Mouse (Mus musculus) ES-Bruce4 (cell line): ENCODE data around the gene Nt5c3b. TPM values are rescaled to one million over a fixed set of nuclear protein-coding genes. Genes with fewer than 3 reads are reported as not detected.

Source experiments
- H3K27ac ChIP-seq: 2 replicates; pipeline ENCODE4 v1.5.1; 2012; ENCODE audit warnings: low read length, inconsistent platforms; ENCODE audit not compliant: insufficient read depth
- H3K27me3 ChIP-seq: 2 replicates; pipeline ENCODE4 v1.6.1; 2012; ENCODE audit warnings: mild to moderate bottlenecking, low read length, inconsistent platforms; ENCODE audit not compliant: control insufficient read depth, poor library complexity, insufficient read depth, severe bottlenecking
- H3K36me3 ChIP-seq: 2 replicates; pipeline ENCODE4 v1.6.1; 2012; ENCODE audit warnings: inconsistent platforms, mild to moderate bottlenecking, low read length, moderate library complexity; ENCODE audit not compliant: control insufficient read depth, poor library complexity, insufficient read depth, severe bottlenecking
- H3K4me1 ChIP-seq: one replicate; pipeline ENCODE4 v1.8.1; 2011; ENCODE audit warnings: low read length; ENCODE audit not compliant: control insufficient read depth, insufficient read depth
- H3K4me3 ChIP-seq: 2 replicates; pipeline ENCODE4 v1.5.1; 2011; ENCODE audit warnings: low read depth, mild to moderate bottlenecking, low read length
- H3K9ac ChIP-seq: 2 replicates; pipeline ENCODE4 v1.6.1; 2012; ENCODE audit warnings: low read depth, mild to moderate bottlenecking, inconsistent platforms; ENCODE audit not compliant: poor library complexity, severe bottlenecking
- H3K9me3 ChIP-seq: replicated peaks from 2 replicates; pipeline ENCODE4 v1.6.1; 2012; ENCODE audit warnings: mild to moderate bottlenecking, low read length, inconsistent platforms; ENCODE audit not compliant: control insufficient read depth, poor library complexity, insufficient read depth, severe bottlenecking
- CTCF ChIP-seq: IDR thresholded peaks from one replicate; pipeline ENCODE4 v1.8.1; 2011; ENCODE audit warnings: low read depth, low read length
- EP300 ChIP-seq: IDR thresholded peaks from 2 replicates; pipeline ENCODE4 v1.6.1; 2011; ENCODE audit warnings: low read depth, low read length; ENCODE audit not compliant: insufficient read depth
- POLR2A ChIP-seq: IDR thresholded peaks from one replicate; pipeline ENCODE4 v1.8.1; 2011; ENCODE audit warnings: low read length; ENCODE audit not compliant: insufficient read depth
- polyA plus RNA-seq: library from polyadenylated mRNA; stranded (reverse); fragments of >200 nt; gene quantifications from 2 replicates; pipeline ENCODE4 v1.2.4, GENCODE M21; 2011; ENCODE audit warnings: low read depth; ENCODE audit not compliant: missing spikeins, insufficient read depth, insufficient read length

The Nt5c3b gene
- polyA plus RNA-seq, 1 experiment = 44.6 TPM

GRCm38 (mm10) chr11:100391884-100392345 is 49.7 kb downstream of the Nt5c3b start:
- Histone ChIP-seq H3K9me3 (no peaks in the 10 kb centered on the region), H3K9ac (no peak overlapping the region), H3K27ac (0 out of 2 replicates have a peak overlapping the region, but pooled peaks have one; percentile 12), H3K4me1 (peaks cover 22% of the 10 kb centered on the region), H3K27me3 (no peaks in the 10 kb centered on the region), H3K36me3 (no peaks in the 10 kb centered on the region), H3K4me3 (no peak overlapping the region)
- TF ChIP-seq EP300 (no peak), CTCF (no peak), POLR2A (no peak)

DNA sequence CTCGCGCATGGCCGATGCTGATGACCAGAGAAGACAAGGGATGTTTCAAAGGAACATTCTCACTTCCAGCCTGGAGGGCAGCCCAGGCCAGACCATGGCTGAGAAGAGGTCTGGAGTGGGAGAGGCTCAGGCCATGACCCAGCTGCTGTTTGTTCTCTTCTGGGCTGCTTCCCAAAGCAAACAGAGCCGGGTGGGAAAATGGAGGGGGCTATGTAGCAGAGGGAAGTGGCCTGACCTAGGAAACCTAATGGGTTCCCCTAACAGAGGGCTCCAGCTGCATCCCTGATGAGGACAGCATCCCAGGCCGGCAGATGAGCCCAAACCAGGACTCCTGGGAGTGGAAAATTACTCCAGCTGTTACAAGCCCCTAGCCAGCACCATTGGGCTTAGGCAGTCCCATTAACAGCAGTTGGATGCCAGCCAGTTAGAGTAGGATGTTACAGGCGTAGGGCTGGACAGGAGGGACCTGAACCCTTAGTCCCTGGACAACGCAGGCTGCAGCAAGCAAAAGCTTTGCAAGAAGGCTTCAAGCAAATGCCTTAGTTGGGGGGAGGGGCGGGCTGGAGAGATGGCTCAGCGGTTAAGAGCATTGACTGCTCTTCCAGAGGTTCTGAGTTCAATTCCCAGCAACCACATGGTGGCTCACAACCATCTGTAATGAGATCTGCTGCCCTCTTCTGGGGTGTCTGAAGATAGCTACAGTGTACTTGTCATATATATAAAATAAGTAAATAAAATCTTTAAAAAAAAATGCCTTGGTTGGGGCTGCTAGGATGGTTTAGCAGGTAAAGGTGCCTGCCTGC is 50.3 kb downstream of the Nt5c3b start:
- Histone ChIP-seq H3K27me3 (no peaks in the 10 kb centered on the region), H3K4me3 (no peak overlapping the region), H3K27ac (peak overlapping the region; percentile 39), H3K9me3 (no peaks in the 10 kb centered on the region), H3K4me1 (peaks cover 23% of the 10 kb centered on the region), H3K9ac (0 out of 2 replicates have a peak overlapping the region, but pooled peaks have one; percentile 2), H3K36me3 (no peaks in the 10 kb centered on the region)
- TF ChIP-seq EP300 (no peak), POLR2A (no peak)

GRCm38 (mm10) chr11:100389931-100390445 is 51.6 kb downstream of the Nt5c3b start:
- TF ChIP-seq POLR2A (no peak), EP300 (peak; percentile 88), CTCF (no peak)

DNA sequence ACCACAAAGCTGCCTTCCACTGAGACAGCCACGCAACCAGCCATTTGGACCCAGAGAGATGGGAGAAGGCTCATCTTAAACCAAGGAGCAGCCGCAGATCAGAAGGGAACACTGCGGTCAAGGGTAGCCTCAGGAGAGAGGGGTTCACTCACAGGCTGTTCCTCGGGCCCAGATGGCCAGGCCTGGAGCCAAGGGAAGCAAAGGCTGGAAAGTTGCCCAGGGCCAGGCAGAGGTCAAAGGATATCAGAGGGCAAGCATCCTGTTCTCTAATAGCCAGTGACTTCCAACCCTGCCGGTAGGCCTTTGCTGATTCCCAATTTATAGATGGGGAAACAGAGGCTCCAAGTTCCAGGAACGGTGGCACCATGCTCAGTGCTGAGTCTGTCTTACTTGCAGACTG is 53.0 kb downstream of the Nt5c3b start:
- no peaks in the 10 kb centered on the region for H3K27me3 ChIP-seq
- H3K36me3 ChIP-seq = 0 out of 2 replicates have a peak, but pooled peaks cover 4% of the 10 kb centered on the region
- H3K4me3 ChIP-seq = peak overlapping the region; percentile 3; the same call in 1 of the 2 replicates
- no peaks in the 10 kb centered on the region for H3K9me3 ChIP-seq
- H3K27ac ChIP-seq = peak overlapping the region; percentile 88
- H3K9ac ChIP-seq = peak overlapping the region; percentile 35
- TF ChIP-seq CTCF = no peak
- H3K4me1 ChIP-seq = peaks cover 29% of the 10 kb centered on the region

More at GRCm38 (mm10) chr11:100389931-100390445, 51.6 kb downstream of the Nt5c3b start:
- H3K9ac ChIP-seq = no peak overlapping the region
- no peaks in the 10 kb centered on the region for H3K36me3 ChIP-seq
- no peaks in the 10 kb centered on the region for H3K9me3 ChIP-seq
- H3K27me3 ChIP-seq = no peaks in the 10 kb centered on the region
- peaks cover 26% of the 10 kb centered on the region for H3K4me1 ChIP-seq
- peak overlapping the region; percentile 88 for H3K27ac ChIP-seq
- no peak overlapping the region for H3K4me3 ChIP-seq

DNA sequence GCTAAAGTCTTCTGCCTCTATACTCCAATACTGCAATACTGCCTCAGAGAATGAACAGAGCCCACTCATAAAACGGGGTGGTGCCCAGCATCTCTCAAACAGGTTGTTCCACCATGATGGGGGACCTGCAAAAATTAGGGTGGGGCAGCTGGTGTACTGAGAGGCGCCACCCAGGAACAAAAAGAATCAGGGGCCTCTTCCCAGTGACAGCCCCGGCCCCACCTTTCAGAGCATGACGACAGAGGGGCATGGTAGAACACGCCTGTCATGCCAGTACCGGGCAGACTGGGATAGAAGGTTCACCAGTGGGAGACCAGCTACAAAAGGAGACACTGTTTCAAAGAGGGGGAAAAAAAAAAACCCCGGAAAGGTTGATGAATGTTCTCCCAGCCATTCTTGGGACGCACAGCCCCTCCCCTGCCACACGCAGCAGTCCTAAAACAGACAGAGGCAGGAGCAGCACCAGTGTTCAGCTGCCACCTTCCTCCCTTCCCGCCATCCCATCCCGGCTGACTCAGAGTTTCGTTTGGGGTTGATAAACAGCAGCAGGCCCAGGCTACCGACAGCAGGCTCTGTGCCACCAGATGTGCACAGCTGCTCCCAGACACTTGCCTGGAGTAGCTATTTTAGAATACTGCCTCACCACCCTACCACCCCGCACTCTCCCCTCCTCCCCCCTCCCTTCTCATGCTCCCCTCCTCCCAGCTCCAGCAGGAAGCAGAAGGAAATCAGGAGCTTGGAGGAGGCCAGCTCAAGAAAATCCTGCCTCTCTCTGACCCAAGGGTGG is 53.8 kb downstream of the Nt5c3b start:
- peak overlapping the region; percentile 95 for H3K27ac ChIP-seq
- H3K9me3 ChIP-seq = no peaks in the 10 kb centered on the region
- H3K4me3 ChIP-seq = no peak overlapping the region
- no peaks in the 10 kb centered on the region for H3K27me3 ChIP-seq
- TF ChIP-seq EP300 (0 out of 2 replicates have a peak, but pooled peaks have one; percentile 47), POLR2A (no peak)
- 0 out of 2 replicates have a peak, but pooled peaks cover 4% of the 10 kb centered on the region for H3K36me3 ChIP-seq
- H3K9ac ChIP-seq = peak overlapping the region; percentile 35
- H3K4me1 ChIP-seq = peaks cover 26% of the 10 kb centered on the region
